Mouse (Mus musculus) cortical plate, adult 2 months (tissue): Measurements from ENCODE around the gene Btbd10. TPM values are rescaled to one million over a fixed set of nuclear protein-coding genes. Genes with fewer than 3 reads are reported as not detected.

Experiments
- H3K27ac ChIP-seq: fragments of 200-500 bp; 2 replicates; pipeline ENCODE4 v1.5.1; 2012; ENCODE audit warnings: low read length, control low read depth, inconsistent platforms; ENCODE audit not compliant: insufficient read depth
- H3K4me1 ChIP-seq: fragments of 200-500 bp; 2 replicates; pipeline ENCODE4 v1.6.1; 2011; ENCODE audit warnings: low read length; ENCODE audit not compliant: control insufficient read depth, insufficient read depth
- H3K4me3 ChIP-seq: fragments of 200-500 bp; 2 replicates; pipeline ENCODE4 v1.5.1; 2011; ENCODE audit warnings: mild to moderate bottlenecking, low read length, control low read depth; ENCODE audit not compliant: insufficient read depth
- CTCF ChIP-seq: fragments of 200-500 bp; IDR thresholded peaks from 2 replicates; pipeline ENCODE4 v1.5.1; 2011; ENCODE audit warnings: mild to moderate bottlenecking, control low read depth, low read length; ENCODE audit not compliant: insufficient read depth; ENCODE audit errors: extremely low read depth
- POLR2A ChIP-seq: fragments of 200-500 bp; IDR thresholded peaks from 2 replicates; pipeline ENCODE4 v1.6.1; 2011; ENCODE audit warnings: mild to moderate bottlenecking, low read length, control low read depth; ENCODE audit not compliant: insufficient read depth; ENCODE audit errors: extremely low read depth
- polyA plus RNA-seq: library from polyadenylated mRNA; depleted of rRNA; stranded (reverse); fragments of >200 nt; gene quantifications from 2 replicates; pipeline ENCODE4 v1.2.3, GENCODE M21; 2012

Gene Btbd10
- polyA plus RNA-seq, 1 experiment = 75.1 TPM

DNA sequence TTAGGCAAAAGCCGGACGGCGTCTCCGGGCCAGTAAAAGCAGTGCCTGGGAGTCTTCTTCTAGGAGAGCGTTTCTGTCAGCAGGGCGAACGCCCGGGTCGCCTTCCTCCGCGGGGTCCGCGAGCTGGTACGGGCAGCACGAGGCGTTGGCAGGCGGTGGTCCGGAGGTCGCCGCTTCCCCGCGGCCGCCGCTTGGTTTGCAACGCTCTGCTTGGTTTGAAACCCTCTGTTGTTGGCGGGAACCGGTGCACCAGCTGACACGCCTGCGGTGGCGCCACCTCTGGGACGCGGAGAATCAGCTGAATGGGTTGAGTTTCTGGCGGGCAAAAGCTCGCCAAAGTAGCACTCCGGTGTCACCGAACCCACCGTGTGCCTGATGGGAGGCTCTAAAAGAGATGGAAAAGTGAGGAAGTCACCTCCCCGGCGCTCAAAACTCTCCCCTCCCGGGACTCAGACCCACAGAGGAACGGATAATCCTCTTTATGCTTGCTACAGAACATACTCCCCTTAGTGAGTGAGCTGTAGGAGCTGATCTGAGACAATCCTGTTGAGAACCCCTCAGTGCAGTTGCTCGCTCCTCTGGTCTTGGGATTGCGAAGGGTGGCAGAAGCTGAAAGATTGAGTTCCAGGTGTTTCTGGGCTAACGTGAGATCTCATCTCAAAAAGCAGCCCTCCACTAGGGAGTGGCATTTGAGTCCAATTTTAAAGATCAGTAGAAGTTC, 588 bp upstream of the Btbd10 start:
- TF ChIP-seq POLR2A = no peak
- no peak for TF ChIP-seq CTCF
- H3K27ac ChIP-seq = no peak overlapping the region

DNA sequence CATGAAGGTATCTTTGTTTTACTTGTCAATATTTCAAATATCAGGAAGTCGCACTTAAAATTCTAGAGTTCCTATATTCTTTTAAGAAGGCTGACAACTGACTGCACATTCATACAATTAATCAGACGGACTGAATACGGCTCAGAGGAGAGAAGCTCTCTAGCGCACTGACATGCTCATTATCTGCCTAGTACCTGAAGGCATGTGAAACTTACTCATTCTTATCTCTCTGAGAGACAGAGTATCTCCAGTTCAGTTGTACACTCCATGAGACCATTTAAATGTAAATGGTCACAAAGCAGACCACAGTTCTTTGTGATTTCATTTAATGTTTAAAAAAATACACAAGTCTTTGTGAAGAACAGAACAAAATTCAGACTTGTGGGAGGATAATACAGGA, 1.8 kb downstream of the Btbd10 start:
- H3K4me3 ChIP-seq = no peak overlapping the region
- no peak overlapping the region for H3K27ac ChIP-seq
- TF ChIP-seq POLR2A = no peak
- no peak for TF ChIP-seq CTCF
- peaks cover 2% of the 10 kb centered on the region; the same call in 1 of the 2 replicates for H3K4me1 ChIP-seq

More for the DNA sequence above, 588 bp upstream of the Btbd10 start:
- H3K4me1 ChIP-seq = peaks cover 2% of the 10 kb centered on the region; the same call in 1 of the 2 replicates
- H3K4me3 ChIP-seq = peak overlapping the region; percentile 57

DNA sequence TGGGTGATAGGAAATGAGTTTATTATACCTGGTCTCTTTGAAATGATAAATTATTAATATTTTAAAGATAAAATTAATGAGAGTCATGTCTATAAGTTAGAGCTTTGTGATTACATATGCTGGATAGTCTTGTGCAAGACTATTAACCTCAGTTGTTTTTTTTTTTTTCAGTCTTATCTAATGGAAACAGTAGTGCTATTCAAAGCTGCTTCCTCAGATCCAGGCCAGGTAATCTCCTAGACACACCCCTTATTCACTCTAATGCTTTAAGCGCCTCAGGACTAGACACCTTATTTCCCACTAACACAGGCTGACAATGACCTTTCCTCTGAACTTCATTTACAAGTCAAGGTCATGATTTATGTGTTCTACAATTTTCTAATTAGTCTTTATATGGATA, 20.1 kb downstream of the Btbd10 start:
- no peak for TF ChIP-seq CTCF
- Histone ChIP-seq H3K27ac (no peak overlapping the region), H3K4me3 (no peak overlapping the region), H3K4me1 (no peaks in the 10 kb centered on the region)

GRCm38 (mm10) chr7:113347694-113348093, 21.5 kb downstream of the Btbd10 start:
- TF ChIP-seq POLR2A (no peak), CTCF (no peak)
- Histone ChIP-seq H3K4me3 (peak overlapping the region; percentile 12; the same call in 1 of the 2 replicates), H3K27ac (no peak overlapping the region; the same call in 1 of the 2 replicates), H3K4me1 (no peaks in the 10 kb centered on the region)

GRCm38 (mm10) chr7:113347271-113347670, 21.9 kb downstream of the Btbd10 start:
- Histone ChIP-seq H3K4me3 (peak overlapping the region; percentile 12; the same call in 1 of the 2 replicates), H3K27ac (peak overlapping the region; percentile 65; the same call in 1 of the 2 replicates), H3K4me1 (no peaks in the 10 kb centered on the region)
- TF ChIP-seq CTCF (no peak), POLR2A (peak; percentile 26; the same call in 1 of the 2 replicates)

DNA sequence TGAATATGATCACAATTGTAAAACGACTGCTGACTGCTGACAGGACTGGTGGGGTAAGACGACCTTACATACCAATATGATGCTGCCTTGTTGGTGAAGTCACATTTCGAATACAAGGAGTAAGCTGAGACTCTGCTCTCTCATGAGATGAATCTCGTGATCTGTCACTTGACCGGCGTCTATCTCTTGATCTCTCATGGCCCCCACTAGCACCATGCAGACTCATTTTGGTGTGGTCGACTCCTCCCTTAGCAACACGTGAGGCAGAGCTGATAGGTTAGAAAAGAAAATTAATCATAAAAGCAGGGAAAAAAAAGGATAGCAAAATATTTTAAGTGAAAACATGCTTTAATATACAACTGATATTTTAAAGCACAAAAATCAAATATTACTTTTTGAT, 33.9 kb downstream of the Btbd10 start:
- H3K27ac ChIP-seq = 0 out of 2 replicates have a peak overlapping the region, but pooled peaks have one; percentile 45
- peaks cover 5% of the 10 kb centered on the region; the same call in 1 of the 2 replicates for H3K4me1 ChIP-seq
- H3K4me3 ChIP-seq = no peak overlapping the region
- no peak for TF ChIP-seq POLR2A
- no peak for TF ChIP-seq CTCF

- Histone ChIP-seq H3K4me1 (peaks cover 5% of the 10 kb centered on the region; the same call in 1 of the 2 replicates), H3K27ac (no peak overlapping the region), H3K4me3 (no peak overlapping the region)
- TF ChIP-seq POLR2A = no peak
- TF ChIP-seq CTCF = no peak
Measured at GRCm38 (mm10) chr7:113334036-113334435, 35.2 kb downstream of the Btbd10 start.

DNA sequence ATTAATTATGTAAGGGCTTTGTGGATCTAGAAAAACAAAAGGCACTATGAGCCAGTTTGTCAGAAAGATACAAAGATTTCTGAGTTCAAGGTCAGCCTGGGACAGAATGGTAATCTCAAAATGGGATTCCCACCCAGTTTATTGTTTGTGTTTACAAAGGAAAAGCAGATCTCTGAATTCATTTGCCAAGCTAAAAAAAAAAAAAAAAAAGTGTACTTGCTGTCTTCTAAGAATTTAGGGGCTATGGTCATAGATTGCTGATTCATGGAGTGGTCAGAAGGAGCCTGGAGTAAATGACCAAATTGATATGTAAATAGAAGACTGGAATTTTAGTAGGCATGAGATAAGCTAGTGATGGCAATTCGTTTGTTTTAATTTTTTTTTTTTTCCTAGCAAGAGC, 49.1 kb downstream of the Btbd10 start:
- TF ChIP-seq POLR2A (no peak), CTCF (no peak)
- H3K4me3 ChIP-seq = no peak overlapping the region
- no peaks in the 10 kb centered on the region for H3K4me1 ChIP-seq
- H3K27ac ChIP-seq = no peak overlapping the region

GRCm38 (mm10) chr7:113311784-113312183, 57.4 kb downstream of the Btbd10 start:
- TF ChIP-seq POLR2A = no peak
- peak; percentile 70; the same call in 1 of the 2 replicates for TF ChIP-seq CTCF
- H3K4me1 ChIP-seq = peaks cover 6% of the 10 kb centered on the region
- H3K27ac ChIP-seq = no peak overlapping the region
- H3K4me3 ChIP-seq = no peak overlapping the region

DNA sequence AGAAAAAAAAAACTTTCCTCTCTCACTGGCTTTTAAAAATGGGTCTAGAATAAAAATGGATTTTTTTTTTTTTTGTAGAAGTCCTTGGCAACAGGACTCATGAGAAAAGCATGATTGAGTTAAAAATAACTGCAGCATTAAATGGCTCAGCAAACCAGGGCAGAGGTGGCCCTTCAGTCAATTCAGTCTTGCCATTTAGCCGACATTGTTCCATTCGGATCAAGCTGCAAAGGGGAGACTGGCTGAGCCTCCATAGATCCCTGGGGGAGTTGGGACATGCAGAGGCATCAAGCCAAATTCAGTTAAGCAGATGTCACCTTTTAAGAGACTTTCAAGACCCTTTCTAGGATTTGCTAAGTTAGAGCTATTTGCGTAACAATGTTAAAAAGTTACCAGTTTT, 59.1 kb downstream of the Btbd10 start:
- H3K4me1 ChIP-seq = peaks cover 6% of the 10 kb centered on the region

More for the DNA sequence above, 59.1 kb downstream of the Btbd10 start:
- Histone ChIP-seq H3K27ac (no peak overlapping the region), H3K4me3 (no peak overlapping the region)
- TF ChIP-seq CTCF (no peak), POLR2A (no peak)
